Mouse (Mus musculus): Measurements from ENCODE around the gene Clec3a. TPM values are rescaled to one million over a fixed set of nuclear protein-coding genes. Genes with fewer than 3 reads are reported as not detected.

The Clec3a gene
- polyA plus RNA-seq, 1 experiment from 2014 or later, result 0.66 TPM

- Histone ChIP-seq H3K36me3 (ENCODE audit: control insufficient read depth, insufficient read depth, low read length) (peaks cover 8% of the 10 kb centered on the region; the same call in 1 of the 2 replicates), H3K4me1 (ENCODE audit: control insufficient read depth, insufficient read depth, low read length) (0 out of 2 replicates have a peak, but pooled peaks cover 2% of the 10 kb centered on the region), H3K4me3 (replicated peaks; ENCODE audit: low read length) (no peak overlapping the region), H3K27me3 (ENCODE audit: control insufficient read depth, insufficient read depth, low read length) (no peaks in the 10 kb centered on the region), H3K4me2 (ENCODE audit: low read depth, low read length) (no peak overlapping the region), H3K27ac (ENCODE audit: low read length) (no peak overlapping the region), H3K9me3 (replicated peaks; ENCODE audit: control insufficient read depth, low read length) (no peaks in the 10 kb centered on the region), H3K9ac (ENCODE audit: low read length) (no peak overlapping the region)
- no peak for ATAC-seq (ENCODE audit: insufficient read depth, low FRiP score)
- WGBS, result 85% methylated on average over 8 of the region's 8 CpGs
These were observed 34.4 kb downstream of the Clec3a start for GRCm38 (mm10) chr8:114452278-114452677.

- Histone ChIP-seq H3K4me1 (ENCODE audit: control insufficient read depth, insufficient read depth, low read length) (0 out of 2 replicates have a peak, but pooled peaks cover 4% of the 10 kb centered on the region), H3K36me3 (ENCODE audit: control insufficient read depth, insufficient read depth, low read length) (peaks cover 8% of the 10 kb centered on the region; the same call in 1 of the 2 replicates), H3K27ac (ENCODE audit: low read length) (no peak overlapping the region), H3K9ac (ENCODE audit: low read length) (no peak overlapping the region), H3K4me2 (ENCODE audit: low read depth, low read length) (peak overlapping the region; percentile 28; the same call in 1 of the 2 replicates), H3K4me3 (replicated peaks; ENCODE audit: low read length) (no peak overlapping the region), H3K27me3 (ENCODE audit: control insufficient read depth, insufficient read depth, low read length) (no peaks in the 10 kb centered on the region), H3K9me3 (replicated peaks; ENCODE audit: control insufficient read depth, low read length) (no peaks in the 10 kb centered on the region)
- ATAC-seq (ENCODE audit: insufficient read depth, low FRiP score), result no peak
- 13% methylated on average over 9 of the region's 9 CpGs for WGBS
These were observed 34.9 kb downstream of the Clec3a start for GRCm38 (mm10) chr8:114452781-114453221.

- Histone ChIP-seq H3K4me1 (ENCODE audit: control insufficient read depth, insufficient read depth, low read length) (0 out of 2 replicates have a peak, but pooled peaks cover 5% of the 10 kb centered on the region), H3K4me2 (ENCODE audit: low read depth, low read length) (no peak overlapping the region), H3K9ac (ENCODE audit: low read length) (no peak overlapping the region), H3K4me3 (replicated peaks; ENCODE audit: low read length) (no peak overlapping the region), H3K27ac (ENCODE audit: low read length) (no peak overlapping the region), H3K9me3 (replicated peaks; ENCODE audit: control insufficient read depth, low read length) (no peaks in the 10 kb centered on the region), H3K36me3 (ENCODE audit: control insufficient read depth, insufficient read depth, low read length) (no peaks in the 10 kb centered on the region), H3K27me3 (ENCODE audit: control insufficient read depth, insufficient read depth, low read length) (no peaks in the 10 kb centered on the region)
- no peak for ATAC-seq (ENCODE audit: insufficient read depth, low FRiP score)
- WGBS, result 92% methylated on average over 8 of the region's 8 CpGs
These were observed 37.4 kb downstream of the Clec3a start for GRCm38 (mm10) chr8:114455302-114455701.

DNA sequence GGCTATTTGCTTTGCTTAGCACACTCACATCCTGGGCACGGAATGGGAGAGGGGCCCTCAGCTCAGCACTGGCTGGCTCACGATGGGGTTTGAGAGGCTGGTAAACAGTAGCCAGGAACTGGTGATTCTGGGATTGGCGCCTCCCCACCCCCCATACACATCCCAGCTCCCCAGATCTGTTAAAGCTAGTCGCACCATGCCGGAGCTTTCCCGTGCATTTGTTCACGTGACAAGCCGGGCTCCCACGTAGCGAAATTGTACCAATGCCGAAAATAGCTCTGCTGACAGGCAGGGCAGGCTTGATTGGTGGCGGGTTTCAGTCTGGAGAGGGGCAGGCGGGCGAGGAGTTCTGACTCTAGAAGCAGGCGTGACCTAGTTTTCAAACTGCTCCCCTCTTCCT lies 38.1 kb downstream of the Clec3a start:
- Histone ChIP-seq H3K36me3 (ENCODE audit: control insufficient read depth, insufficient read depth, low read length) (no peaks in the 10 kb centered on the region), H3K9ac (ENCODE audit: low read length) (0 out of 2 replicates have a peak overlapping the region, but pooled peaks have one; percentile 14), H3K9me3 (replicated peaks; ENCODE audit: control insufficient read depth, low read length) (no peaks in the 10 kb centered on the region), H3K4me3 (replicated peaks; ENCODE audit: low read length) (no peak overlapping the region; the same call in 1 of the 2 replicates), H3K4me1 (ENCODE audit: control insufficient read depth, insufficient read depth, low read length) (0 out of 2 replicates have a peak, but pooled peaks cover 5% of the 10 kb centered on the region), H3K27me3 (ENCODE audit: control insufficient read depth, insufficient read depth, low read length) (no peaks in the 10 kb centered on the region), H3K27ac (ENCODE audit: low read length) (0 out of 2 replicates have a peak overlapping the region, but pooled peaks have one; percentile 30), H3K4me2 (ENCODE audit: low read depth, low read length) (peak overlapping the region; percentile 36)
- ATAC-seq (ENCODE audit: insufficient read depth, low FRiP score), result no peak
- WGBS, result 67% methylated on average over 15 of the region's 15 CpGs

DNA sequence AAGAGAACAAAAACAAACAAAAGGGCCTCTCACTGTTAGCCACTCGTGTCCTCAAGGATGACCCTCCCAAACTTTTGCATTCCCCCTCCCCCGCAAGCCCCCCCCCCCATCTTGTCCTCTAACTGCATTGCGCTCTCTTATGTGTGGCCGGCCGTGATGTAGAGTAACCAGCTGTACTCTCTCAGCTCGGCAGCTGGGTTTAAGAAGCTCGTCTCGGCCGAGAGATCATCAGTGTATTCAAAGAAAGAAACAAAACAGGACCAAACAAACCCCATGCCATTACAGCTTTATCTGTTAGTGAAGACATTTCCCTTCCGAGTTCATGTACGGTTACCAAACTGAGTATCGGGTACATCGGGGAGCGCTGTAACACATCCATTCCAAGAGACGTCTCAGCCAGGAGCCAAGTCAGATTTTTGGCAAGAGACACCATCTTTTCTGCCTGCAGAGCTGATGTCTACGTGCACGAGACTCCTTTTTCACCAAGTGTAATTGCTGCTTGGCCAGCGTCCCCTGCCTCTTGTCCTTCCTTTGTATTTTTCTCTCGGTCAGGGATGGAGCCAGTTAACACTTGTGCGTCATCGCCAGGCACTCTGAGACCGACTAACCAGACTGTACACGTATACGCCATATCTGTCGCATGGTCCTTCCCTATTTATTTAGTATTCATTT lies 40.4 kb downstream of the Clec3a start:
- H3K4me3 ChIP-seq (replicated peaks; ENCODE audit: low read length), result no peak overlapping the region
- no peaks in the 10 kb centered on the region for H3K27me3 ChIP-seq (ENCODE audit: control insufficient read depth, insufficient read depth, low read length)
- ATAC-seq (ENCODE audit: insufficient read depth, low FRiP score), result peak; percentile 63
- H3K9me3 ChIP-seq (replicated peaks; ENCODE audit: control insufficient read depth, low read length), result no peaks in the 10 kb centered on the region
- peak overlapping the region; percentile 26; the same call in 1 of the 2 replicates for H3K27ac ChIP-seq (ENCODE audit: low read length)
- H3K9ac ChIP-seq (ENCODE audit: low read length), result no peak overlapping the region
- peak overlapping the region; percentile 30; the same call in 1 of the 2 replicates for H3K4me2 ChIP-seq (ENCODE audit: low read depth, low read length)
- 0 out of 2 replicates have a peak, but pooled peaks cover 3% of the 10 kb centered on the region for H3K4me1 ChIP-seq (ENCODE audit: control insufficient read depth, insufficient read depth, low read length)
- H3K36me3 ChIP-seq (ENCODE audit: control insufficient read depth, insufficient read depth, low read length), result no peaks in the 10 kb centered on the region
- 41% methylated on average over 25 of the region's 25 CpGs for WGBS

DNA sequence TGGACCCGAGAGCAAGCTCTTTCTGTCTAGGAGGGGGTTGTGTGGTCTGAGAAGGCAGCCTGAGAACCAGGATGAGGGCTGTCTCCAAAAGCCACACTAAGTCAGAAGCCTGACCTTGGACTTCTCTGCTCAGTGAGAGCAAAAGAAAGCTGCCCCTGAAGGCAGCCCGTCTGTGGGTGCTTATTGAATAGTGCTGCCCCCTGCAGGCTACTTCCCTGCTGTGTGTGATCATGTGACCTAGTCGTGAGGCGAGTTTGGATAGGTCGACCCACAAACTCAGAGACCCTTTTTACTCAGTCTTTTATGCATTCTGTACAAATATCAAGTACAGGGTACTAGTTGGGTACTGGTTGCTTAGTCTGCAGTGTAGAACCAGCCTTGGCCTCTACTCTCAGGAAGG lies 42.7 kb downstream of the Clec3a start:
- Histone ChIP-seq H3K9ac (ENCODE audit: low read length) (no peak overlapping the region), H3K27ac (ENCODE audit: low read length) (no peak overlapping the region), H3K4me3 (replicated peaks; ENCODE audit: low read length) (no peak overlapping the region), H3K4me2 (ENCODE audit: low read depth, low read length) (no peak overlapping the region), H3K36me3 (ENCODE audit: control insufficient read depth, insufficient read depth, low read length) (no peaks in the 10 kb centered on the region), H3K4me1 (ENCODE audit: control insufficient read depth, insufficient read depth, low read length) (0 out of 2 replicates have a peak, but pooled peaks cover 3% of the 10 kb centered on the region), H3K27me3 (ENCODE audit: control insufficient read depth, insufficient read depth, low read length) (no peaks in the 10 kb centered on the region), H3K9me3 (replicated peaks; ENCODE audit: control insufficient read depth, low read length) (no peaks in the 10 kb centered on the region)
- 77% methylated on average over 5 of the region's 5 CpGs for WGBS
- no peak for ATAC-seq (ENCODE audit: insufficient read depth, low FRiP score)

DNA sequence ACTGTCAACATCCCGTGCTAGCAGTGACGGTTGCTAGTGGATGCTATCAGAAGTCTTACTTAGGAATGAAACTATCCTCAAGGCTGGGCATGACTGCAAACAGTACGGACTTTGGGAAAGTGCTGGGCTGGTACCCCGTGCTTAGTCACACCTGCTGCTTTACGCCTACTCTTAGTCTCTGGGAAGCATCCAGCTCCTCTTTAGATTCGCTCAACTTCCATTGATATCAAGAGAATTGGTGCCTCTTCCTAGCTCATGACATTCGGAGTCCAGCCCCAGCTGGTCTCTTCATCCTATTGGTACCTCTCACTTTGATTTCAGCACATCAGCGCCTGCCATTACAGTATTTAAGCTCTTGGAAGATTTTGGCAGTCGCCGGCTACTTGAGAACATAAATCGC lies 44.7 kb downstream of the Clec3a start:
- Histone ChIP-seq H3K27ac (ENCODE audit: low read length) (no peak overlapping the region), H3K9ac (ENCODE audit: low read length) (no peak overlapping the region), H3K9me3 (replicated peaks; ENCODE audit: control insufficient read depth, low read length) (no peaks in the 10 kb centered on the region), H3K27me3 (ENCODE audit: control insufficient read depth, insufficient read depth, low read length) (no peaks in the 10 kb centered on the region), H3K36me3 (ENCODE audit: control insufficient read depth, insufficient read depth, low read length) (no peaks in the 10 kb centered on the region), H3K4me1 (ENCODE audit: control insufficient read depth, insufficient read depth, low read length) (0 out of 2 replicates have a peak, but pooled peaks cover 3% of the 10 kb centered on the region), H3K4me2 (ENCODE audit: low read depth, low read length) (no peak overlapping the region), H3K4me3 (replicated peaks; ENCODE audit: low read length) (no peak overlapping the region)
- ATAC-seq (ENCODE audit: insufficient read depth, low FRiP score), result no peak
- 86% methylated on average over 11 of the region's 11 CpGs for WGBS

GRCm38 (mm10) chr8:114463305-114463704 lies 45.4 kb downstream of the Clec3a start:
- H3K27ac ChIP-seq (ENCODE audit: low read length), result no peak overlapping the region
- H3K9me3 ChIP-seq (replicated peaks; ENCODE audit: control insufficient read depth, low read length), result no peaks in the 10 kb centered on the region
- H3K36me3 ChIP-seq (ENCODE audit: control insufficient read depth, insufficient read depth, low read length), result no peaks in the 10 kb centered on the region
- no peak for ATAC-seq (ENCODE audit: insufficient read depth, low FRiP score)
- no peak overlapping the region for H3K4me3 ChIP-seq (replicated peaks; ENCODE audit: low read length)
- WGBS, result 64% methylated on average over 10 of the region's 10 CpGs
- no peak overlapping the region for H3K9ac ChIP-seq (ENCODE audit: low read length)
- H3K4me2 ChIP-seq (ENCODE audit: low read depth, low read length), result no peak overlapping the region
- no peaks in the 10 kb centered on the region for H3K27me3 ChIP-seq (ENCODE audit: control insufficient read depth, insufficient read depth, low read length)
- H3K4me1 ChIP-seq (ENCODE audit: control insufficient read depth, insufficient read depth, low read length), result no peaks in the 10 kb centered on the region

GRCm38 (mm10) chr8:114468526-114469207 lies 50.8 kb downstream of the Clec3a start:
- H3K4me1 ChIP-seq (ENCODE audit: control insufficient read depth, insufficient read depth, low read length), result no peaks in the 10 kb centered on the region
- no peaks in the 10 kb centered on the region for H3K36me3 ChIP-seq (ENCODE audit: control insufficient read depth, insufficient read depth, low read length)
- no peaks in the 10 kb centered on the region for H3K27me3 ChIP-seq (ENCODE audit: control insufficient read depth, insufficient read depth, low read length)
- H3K4me2 ChIP-seq (ENCODE audit: low read depth, low read length), result no peak overlapping the region
- 66% methylated on average over 21 of the region's 21 CpGs for WGBS
- no peak overlapping the region for H3K9ac ChIP-seq (ENCODE audit: low read length)
- no peak overlapping the region for H3K27ac ChIP-seq (ENCODE audit: low read length)
- H3K9me3 ChIP-seq (replicated peaks; ENCODE audit: control insufficient read depth, low read length), result 0 out of 2 replicates have a peak, but pooled peaks cover 3% of the 10 kb centered on the region
- H3K4me3 ChIP-seq (replicated peaks; ENCODE audit: low read length), result no peak overlapping the region
- ATAC-seq (ENCODE audit: insufficient read depth, low FRiP score), result no peak
